Mouse (Mus musculus): ENCODE data around the gene Trip13. TPM values are rescaled to one million over a fixed set of nuclear protein-coding genes. Genes with fewer than 3 reads are reported as not detected.

The Trip13 gene
- 3.9 and 5.4 TPM in 2 replicates for polyA plus RNA-seq (2012)

DNA sequence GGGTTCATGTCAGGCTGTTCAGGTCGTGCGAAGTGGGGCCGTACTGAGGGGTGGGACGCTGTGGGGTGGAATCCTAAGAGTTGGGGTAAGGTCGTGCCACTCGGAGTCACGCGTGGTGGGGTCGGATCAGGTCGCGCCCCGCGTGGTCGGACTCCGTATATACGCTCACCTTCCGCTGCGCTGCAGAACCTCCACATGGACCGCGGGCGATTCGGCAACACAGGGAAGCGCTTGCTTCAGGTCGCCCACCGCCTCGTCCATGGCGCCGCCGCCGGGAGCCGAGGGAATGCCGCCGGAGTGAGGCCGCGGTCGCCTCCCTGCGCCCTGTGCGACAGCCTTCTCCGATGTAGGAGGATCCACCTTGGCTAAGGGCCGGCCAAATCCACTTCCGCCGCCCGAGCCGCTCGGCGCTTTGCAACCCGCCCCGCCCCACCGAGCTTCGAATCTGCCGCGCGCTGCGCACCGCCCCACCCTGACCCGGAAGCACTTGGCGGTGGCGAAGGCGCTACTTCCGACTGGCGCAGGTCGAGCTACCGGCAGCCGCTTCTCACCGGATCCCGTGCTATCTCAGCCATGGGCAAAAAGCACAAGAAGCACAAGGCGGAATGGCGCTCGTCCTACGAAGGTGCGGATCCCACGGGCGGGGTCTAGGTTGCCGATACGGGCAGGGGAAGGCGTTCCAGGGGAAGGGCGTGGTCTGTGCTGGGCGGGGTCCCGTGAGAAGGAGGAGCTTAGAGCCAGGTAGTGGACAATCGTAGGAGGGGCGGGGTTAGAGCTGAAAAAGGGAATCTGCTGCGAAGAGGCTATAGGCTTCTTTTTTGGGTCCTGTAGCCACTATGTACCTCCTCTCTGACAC is at the start of gene Trip13, which contains the start of gene Brd9:
Gene Trip13 (minus strand): TSS at position 464 of the 856 bp plus-strand sequence.
Gene Brd9 (plus strand): TSS at position 491 of the 856 bp plus-strand sequence.
- TF ChIP-seq GATA1 (IDR thresholded peaks at IDR 0.05; ENCODE audit: low read length): no peak

DNA sequence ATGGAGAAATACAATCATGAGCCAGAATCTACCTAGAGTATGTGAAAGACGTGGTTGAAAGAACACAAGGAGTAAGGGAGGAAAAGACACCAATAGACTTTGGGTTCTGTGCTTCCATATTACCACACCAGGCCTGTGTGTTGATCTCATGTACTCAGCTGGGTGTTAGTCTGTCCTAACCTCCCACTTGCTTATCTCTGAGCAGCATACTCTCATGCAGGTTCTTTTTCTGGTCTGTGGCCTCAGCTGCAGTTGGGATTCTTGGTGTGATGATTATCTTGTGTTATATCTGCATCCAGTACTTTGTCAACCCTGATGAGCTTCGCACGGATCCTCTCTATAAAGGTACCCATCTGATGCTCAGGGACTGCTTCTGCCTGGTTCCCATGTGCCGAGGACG is 39.4 kb upstream of the Trip13 start:
- TF ChIP-seq GATA1 (IDR thresholded peaks at IDR 0.05; ENCODE audit: low read length): no peak

DNA sequence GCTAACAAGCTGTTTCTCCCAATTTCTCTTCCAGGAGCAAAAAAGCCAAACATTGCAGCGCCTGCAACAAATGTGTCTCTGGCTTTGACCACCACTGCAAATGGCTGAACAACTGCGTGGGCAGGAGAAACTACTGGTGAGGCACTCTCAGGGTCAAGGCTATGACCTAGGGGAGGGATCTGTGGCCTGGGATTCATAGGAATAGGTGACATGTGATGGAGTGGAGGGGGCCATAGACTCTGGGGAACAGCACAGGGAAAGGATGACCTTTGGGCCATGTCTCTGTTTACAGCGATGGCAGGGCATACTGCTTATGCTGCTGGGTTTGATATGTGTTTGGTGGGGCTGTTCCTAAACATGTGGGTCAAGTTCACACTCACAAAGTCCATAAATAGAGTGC is 36.9 kb upstream of the Trip13 start:
- TF ChIP-seq GATA1 (IDR thresholded peaks at IDR 0.05; ENCODE audit: low read length): no peak

DNA sequence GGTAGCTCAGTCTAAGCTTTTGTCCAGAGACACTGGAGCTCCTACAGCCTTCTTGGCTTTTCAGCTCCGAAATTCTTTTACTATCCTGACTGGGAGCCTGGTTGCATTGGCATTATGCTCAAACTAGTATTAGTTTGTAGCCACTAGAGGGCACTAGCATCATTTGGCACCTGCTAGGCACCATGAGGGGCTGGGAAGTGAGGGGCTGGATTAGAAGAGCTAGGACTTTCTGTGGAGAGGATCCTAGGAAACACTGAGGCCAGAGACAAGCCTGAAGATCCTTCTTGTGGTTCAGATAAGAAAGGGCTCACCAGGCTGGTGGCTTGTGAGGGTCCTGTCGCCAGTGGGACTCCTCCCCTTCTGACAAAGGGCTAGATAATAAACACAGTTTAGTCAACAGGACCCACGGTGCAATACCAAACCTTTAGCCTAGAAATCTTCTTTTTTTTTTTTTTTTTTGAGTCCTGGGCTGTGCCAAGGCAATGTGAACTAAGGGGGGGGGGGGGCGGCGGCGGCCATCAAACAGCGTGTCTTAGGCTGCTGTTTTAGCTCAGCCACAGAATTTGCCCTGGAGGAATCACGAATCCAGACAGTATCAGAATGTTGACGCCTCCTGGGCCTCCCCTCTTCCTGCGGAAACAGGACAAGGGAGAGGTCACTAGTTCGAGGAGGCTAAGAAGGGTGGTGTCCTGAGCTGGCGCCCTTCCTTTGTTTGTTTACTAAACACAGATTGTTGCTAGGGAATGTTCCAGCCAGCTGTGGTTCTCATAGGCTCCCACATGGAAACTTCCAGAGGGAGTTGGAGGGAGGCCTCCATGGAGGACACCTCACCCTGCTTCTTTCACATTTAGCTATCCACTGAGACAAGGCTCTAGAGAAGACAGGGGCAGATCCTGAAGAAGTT is 33.2 kb upstream of the Trip13 start:
- TF ChIP-seq GATA1 (IDR thresholded peaks at IDR 0.05; ENCODE audit: low read length): no peak

- no peak for TF ChIP-seq GATA1 (IDR thresholded peaks at IDR 0.05; ENCODE audit: low read length)
These were observed 26.0 kb upstream of the Trip13 start, which contains the start of gene Zdhhc11 for GRCm38 (mm10) chr13:73963551-73963950. Gene Zdhhc11 (plus strand): TSS chr13:73963851.

DNA sequence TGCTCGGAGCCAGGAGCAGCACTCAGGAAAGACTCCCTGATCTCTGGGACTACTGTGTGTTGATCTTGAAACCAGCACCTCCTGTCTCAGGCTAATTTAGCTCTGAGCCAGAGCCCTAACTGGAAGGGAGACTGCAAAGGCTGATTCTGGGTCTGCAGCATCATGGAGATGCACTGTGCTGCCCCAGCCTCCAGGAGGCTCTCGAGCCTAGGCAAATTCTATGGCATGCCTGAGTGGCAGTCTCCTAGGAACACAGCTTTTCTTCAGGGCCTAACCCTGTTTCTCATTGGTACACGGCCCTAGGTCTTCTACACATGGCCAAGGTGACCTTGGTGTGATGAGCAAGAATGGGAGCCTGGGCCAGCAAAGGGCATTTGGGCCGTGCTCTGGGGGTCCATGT is 23.6 kb upstream of the Trip13 start:
- no peak for TF ChIP-seq GATA1 (IDR thresholded peaks at IDR 0.05; ENCODE audit: low read length)

- TF ChIP-seq GATA1 (IDR thresholded peaks at IDR 0.05; ENCODE audit: low read length): no peak
These were observed 22.6 kb upstream of the Trip13 start for GRCm38 (mm10) chr13:73960117-73960652.

DNA sequence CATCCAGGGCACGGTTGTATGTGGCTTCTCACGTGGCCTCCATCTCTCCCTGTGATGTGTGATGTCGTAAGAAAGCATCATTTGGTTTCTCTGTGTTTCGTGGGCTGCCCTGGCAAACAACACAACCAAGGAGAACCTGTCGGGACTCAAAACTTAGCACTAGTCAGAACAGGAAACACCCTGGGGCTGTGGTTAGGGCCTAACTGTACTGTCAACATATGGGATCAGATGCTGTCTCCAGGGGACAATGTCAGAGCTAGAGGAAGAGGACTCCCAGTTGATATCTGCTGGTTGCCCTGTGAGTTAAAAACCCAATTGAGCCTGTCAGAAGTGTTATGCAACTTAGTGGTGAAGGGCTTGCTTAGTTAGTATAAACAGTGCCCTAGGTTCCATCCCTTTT is 17.9 kb upstream of the Trip13 start:
- no peak for TF ChIP-seq GATA1 (IDR thresholded peaks at IDR 0.05; ENCODE audit: low read length)

GRCm38 (mm10) chr13:73954666-73955065 is 17.1 kb upstream of the Trip13 start:
- TF ChIP-seq GATA1 (IDR thresholded peaks at IDR 0.05; ENCODE audit: low read length): no peak

- TF ChIP-seq GATA1 (IDR thresholded peaks at IDR 0.05; ENCODE audit: low read length): no peak
These were observed 16.1 kb upstream of the Trip13 start for GRCm38 (mm10) chr13:73953551-73954130.

DNA sequence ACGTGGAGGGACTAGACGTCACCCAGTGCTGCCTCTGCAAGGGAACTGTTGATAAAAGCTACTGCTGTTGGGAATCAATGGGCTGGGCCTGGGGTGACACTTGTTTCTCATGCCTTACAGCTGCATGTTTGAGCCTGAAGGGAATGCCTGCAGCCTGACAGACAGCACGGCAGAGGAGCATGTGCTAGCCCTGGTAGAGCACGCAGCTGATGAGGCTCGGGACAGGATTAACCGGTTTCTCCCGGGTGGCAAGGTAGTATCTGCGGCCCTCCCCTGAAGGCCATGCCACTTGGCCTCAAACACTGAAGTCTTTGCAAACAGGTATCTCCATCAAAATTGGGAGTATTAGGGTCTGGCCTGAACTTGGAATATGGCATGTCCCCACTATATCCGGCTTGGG is 7.0 kb upstream of the Trip13 start:
- TF ChIP-seq GATA1 (IDR thresholded peaks at IDR 0.05; ENCODE audit: low read length): no peak

- no peak for TF ChIP-seq GATA1 (IDR thresholded peaks at IDR 0.05; ENCODE audit: low read length)
These were observed 1.5 kb upstream of the Trip13 start for GRCm38 (mm10) chr13:73939101-73939500.

GRCm38 (mm10) chr13:73938177-73938560 is 585 bp upstream of the Trip13 start:
- no peak for TF ChIP-seq GATA1 (IDR thresholded peaks at IDR 0.05; ENCODE audit: low read length)

DNA sequence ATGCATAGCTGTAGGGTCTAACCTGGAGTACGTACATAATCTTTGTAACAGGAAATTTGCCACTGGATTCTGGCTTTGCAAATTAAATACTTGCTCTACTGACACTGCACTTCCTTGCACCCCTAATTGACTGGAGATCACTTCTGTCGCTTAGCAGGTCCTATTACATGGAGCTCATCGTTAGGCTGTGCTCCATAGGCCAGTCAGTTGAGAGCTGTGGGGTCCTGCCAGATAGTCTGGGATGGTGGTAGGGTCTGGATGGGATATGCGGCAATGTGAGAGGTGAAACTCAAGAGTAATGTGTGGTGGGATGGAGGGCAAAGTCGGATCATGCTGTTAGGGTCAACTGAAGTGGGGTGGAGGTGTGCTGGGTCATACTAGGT is 655 bp downstream of the Trip13 start:
- no peak for TF ChIP-seq GATA1 (IDR thresholded peaks at IDR 0.05; ENCODE audit: low read length)

GRCm38 (mm10) chr13:73932201-73932600 is 5.4 kb downstream of the Trip13 start:
- TF ChIP-seq GATA1 (IDR thresholded peaks at IDR 0.05; ENCODE audit: low read length): no peak

- TF ChIP-seq GATA1 (IDR thresholded peaks at IDR 0.05; ENCODE audit: low read length): no peak
These were observed 24.5 kb downstream of the Trip13 start for GRCm38 (mm10) chr13:73913066-73913465.
